Mouse (Mus musculus) brain, embryonic 14.5 days (tissue): ENCODE results near the gene Rpap1.

Experiments
- CTCF ChIP-seq: fragments of 200-500 bp; IDR thresholded peaks from 2 replicates; pipeline ENCODE4 v1.5.1; 2012; ENCODE audit warnings: inconsistent platforms, mild to moderate bottlenecking, moderate library complexity, borderline replicate concordance; ENCODE audit not compliant: insufficient read depth, insufficient read length; ENCODE audit errors: extremely low read depth
- POLR2A ChIP-seq: fragments of 200-500 bp; IDR thresholded peaks from 2 replicates; pipeline ENCODE4 v1.6.1; 2012; ENCODE audit warnings: mild to moderate bottlenecking, inconsistent platforms, borderline replicate concordance; ENCODE audit not compliant: poor library complexity, insufficient read depth, insufficient read length, severe bottlenecking; ENCODE audit errors: extremely low read depth

GRCm38 (mm10) chr2:119758101-119758843 lies 29.1 kb downstream of the Rpap1 start:
- TF ChIP-seq CTCF (no peak), POLR2A (no peak)
